Mouse (Mus musculus) hindlimb bud, embryonic 11.5 days (tissue): ENCODE data around the gene Dtnb.

Experiments
- DNase-seq: peaks from one replicate; pipeline ENCODE4 v3.0.0-alpha.2; 2012; ENCODE audit warnings: low read depth, low spot score; ENCODE audit errors: extremely low spot score

Dtnb gene

DNA sequence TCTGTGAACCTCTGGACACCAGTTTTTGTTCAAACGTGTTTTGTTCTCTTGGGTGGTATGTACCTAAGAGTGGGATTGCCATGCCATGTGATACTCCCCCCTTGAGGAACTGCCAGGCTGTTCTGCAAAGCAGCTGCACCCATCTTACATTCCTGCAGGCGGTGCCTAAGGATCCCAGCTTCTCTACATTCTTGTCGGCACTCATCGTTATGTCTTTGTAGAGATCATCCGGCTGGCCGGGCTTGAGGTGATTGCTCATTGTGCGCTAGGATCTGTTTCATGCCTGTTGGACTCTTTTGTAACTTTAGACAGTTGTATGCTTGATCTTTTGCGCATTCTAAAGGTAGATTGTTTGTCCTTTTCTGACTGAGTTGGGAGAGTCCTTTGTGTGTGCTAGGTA is 195.2 kb downstream of the Dtnb start:
- no peak for DNase-seq

DNA sequence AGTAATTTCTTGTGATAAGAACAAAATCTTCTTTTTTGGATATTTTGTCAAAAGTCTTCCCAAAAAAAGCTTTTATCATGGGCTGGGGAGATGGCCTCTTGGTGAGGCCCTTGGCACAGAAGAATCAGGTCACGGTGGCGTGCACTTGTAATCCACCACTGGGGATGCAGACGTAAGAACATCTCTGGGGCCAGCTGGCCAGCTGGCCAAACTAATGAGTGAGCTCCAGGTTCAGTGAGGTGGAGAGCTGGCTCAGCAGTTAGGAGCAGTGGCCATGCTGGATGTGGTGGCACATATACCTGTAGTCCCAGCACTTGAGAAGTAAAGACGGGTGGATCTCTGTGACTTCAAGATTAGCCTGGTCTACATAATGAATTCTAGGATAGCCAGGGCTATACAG is 196.2 kb downstream of the Dtnb start:
- DNase-seq, result no peak

DNA sequence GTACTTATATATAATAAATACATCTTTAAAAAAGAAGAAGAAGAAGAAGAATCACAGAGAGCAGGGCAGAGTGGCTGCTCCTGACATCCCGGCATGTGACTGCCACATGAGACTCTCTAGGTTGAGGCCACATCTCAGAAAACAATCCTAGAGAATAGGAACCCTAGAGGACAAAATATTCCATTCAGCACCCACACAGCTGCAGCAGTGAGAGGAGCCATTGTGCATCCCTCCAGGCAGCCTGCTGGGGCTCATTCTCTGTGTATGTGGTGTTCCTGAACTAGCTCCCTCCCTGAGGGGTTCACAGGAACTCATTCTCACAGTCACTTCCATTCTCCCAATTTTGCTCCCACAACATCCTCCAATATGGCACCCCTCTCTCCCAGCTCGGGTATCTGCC is 198.4 kb downstream of the Dtnb start:
- no peak for DNase-seq

DNA sequence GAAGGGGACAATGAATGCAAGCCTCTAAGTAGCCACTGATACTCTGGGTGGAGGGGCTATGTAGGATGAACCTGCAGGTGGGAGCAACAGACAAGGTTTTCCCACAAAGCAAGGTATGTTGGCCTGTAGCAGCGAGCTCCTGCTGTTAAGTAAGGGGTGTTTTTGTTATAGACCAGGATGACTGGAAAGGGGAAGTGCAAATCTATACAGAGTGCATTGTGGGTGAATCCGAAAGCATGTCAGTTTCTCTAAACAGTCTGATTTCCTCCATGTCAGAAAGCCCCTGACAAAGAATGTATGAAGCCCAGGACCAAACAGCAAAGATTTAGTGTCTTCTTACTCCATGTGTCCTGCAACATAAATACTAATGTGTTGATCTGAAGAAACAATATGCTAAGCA is 198.9 kb downstream of the Dtnb start:
- no peak for DNase-seq

DNA sequence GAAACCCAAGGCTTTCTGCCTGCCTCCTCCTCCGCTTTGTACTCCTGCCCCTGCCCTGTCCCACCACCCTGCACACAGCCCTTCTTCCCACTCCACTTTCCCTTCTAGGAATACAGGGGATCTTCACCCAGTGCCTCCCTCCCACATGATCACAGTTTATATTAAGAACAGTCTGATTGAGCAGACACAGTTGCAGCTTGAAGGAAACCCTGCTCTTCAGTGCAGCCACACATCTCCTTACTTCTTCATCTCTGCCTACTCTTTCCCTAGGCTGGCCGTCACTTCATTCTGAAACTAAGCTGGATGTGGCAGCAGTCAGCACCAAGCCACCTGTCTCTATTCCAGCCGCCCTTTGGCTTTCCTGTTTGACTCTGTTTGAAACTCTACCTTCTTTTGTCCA is 201.5 kb downstream of the Dtnb start:
- no peak for DNase-seq

DNA sequence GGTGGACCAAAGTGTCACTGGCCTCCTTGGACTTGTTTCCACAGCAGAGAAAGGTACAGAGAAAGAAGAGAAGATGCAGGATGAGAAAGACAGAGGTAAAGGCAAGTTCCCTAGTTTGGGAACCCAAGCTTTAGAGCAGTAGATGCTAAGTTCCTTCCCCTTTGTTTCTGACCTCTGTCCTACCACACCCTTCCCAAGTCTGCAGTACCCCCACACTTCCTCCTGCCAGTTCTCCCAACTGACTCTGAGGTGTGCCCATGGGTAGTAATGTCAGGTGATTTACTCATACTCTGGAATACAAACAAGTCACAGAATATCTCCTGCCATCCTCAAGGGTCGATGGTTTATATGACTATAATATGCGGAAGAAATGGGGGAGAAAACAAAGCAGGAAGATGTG is 203.8 kb downstream of the Dtnb start:
- no peak for DNase-seq

DNA sequence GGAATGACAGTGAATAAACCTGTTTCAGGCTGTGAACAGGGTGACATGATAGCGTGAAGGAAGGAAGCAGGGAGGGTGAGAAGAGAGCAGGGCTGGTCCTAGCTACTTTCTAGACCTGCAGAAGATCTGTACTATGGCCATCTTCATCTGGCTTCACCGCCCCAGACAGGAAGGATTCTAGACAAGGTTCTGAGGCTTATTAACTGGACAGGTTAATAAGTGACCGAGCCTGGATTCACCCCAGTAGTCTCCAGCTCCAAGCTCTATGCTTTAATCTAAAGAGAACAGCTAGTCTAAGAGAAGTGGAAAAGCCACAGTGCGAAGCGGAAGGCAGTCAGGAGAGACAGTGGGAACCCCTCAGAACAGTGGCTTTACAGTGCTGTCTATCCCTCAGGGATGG is 205.5 kb downstream of the Dtnb start:
- DNase-seq, result no peak

DNA sequence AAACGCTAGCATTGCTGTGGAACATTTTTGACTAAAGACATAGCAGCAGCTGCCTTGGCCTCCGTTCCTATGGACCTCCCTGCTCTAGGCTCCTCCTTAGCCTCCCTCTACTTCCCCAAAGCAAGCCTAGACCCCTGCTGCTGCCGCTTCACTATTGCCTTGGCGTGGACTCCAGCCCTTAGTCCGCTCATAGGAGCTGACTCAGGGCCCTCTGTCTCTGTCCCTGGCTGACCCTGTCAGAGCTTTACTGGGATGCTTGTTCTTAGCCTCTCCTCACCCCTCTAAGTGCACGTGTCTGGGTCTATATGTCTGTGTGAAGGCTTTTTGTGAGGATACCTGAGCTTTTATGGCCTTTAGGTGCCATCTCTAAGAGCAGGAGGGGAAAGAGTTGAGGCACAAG is 206.1 kb downstream of the Dtnb start:
- no peak for DNase-seq

DNA sequence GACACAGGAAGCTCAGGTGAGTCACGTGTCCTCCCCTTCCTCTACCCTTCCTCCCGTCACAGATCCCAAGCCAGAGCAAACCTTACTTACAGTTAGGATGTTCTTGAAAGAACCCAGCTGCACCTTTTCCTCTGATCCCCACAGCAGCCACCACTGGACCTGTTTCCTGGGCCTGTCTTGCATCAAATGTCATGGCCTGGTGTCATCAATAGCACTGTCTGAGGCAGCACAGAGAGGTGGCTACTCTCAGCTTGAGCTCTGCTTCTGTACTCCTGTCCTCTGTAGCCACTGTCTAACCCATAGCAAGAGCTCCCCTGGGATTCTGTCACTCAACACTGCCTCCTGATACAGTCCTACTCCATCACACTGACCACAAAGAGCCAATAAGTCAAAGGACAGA is 207.5 kb downstream of the Dtnb start:
- DNase-seq, result no peak

DNA sequence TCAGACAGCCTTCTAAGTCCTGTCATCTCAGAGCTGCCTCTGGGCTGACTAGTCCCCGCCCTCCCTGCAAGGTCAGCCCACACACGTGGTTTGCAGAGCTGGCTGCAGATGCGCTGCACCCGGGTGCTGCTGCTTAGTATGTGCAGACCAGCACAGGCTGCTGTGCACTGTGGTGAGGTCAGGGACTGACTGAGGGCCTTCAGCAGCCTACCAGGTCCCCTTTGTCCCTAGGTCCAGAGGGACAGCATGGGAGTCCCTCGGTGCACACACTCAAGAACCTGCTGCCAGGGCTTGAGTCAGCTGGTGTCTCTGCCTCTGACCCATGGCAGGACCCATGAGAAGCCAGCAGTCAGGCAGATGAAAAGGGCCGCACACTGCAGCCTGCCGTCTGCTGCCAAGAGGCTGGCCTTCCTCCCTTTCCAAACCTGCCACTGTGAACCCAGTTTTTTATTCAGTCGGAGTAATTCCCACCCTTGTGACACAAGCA is 208.3 kb downstream of the Dtnb start:
- no peak for DNase-seq

DNA sequence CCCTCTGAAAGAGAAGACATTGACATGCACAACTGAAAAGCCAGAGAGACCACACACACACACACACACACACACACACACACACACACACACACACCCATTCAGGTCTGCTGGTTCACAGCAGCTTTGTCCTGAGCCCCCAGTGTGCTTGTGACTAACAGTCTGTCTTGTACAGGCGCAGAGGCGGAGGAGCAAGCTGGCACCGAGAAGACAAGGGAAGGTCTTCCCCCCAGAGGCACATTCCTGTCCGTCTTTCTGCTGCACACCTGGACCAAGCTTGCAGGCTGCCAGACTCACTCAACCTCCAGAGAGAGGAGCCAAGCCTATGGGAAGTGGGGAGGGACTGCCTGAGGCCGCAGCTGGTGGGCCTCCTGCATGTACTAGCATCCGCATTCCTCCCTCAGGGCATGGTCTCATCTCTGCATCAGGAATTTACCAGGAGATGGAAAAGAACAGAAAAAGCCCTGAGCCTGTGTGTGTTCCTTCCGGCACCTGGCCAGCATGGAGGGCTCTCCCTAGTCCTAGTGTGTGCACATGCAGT is 208.8 kb downstream of the Dtnb start:
- no peak for DNase-seq

DNA sequence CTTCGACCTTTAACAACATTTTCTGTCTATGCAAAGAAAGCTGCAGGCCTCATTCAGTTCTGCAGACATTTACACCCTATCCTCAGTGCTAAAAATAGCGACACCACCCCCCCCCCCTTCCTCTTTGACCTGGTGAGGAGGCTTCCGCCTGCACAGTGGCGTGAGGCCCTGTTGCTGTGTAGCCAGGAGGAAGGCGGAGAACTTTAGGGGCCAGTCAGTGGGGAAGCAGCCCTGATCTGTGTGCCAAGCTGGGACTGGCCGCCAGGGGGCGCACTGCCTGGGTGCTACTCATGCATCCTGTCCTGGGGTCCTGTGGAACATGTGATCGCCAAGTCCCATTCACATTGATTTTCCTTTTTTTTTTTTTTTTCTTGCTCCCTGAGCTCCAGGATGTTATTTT is 209.3 kb downstream of the Dtnb start:
- DNase-seq, result no peak

DNA sequence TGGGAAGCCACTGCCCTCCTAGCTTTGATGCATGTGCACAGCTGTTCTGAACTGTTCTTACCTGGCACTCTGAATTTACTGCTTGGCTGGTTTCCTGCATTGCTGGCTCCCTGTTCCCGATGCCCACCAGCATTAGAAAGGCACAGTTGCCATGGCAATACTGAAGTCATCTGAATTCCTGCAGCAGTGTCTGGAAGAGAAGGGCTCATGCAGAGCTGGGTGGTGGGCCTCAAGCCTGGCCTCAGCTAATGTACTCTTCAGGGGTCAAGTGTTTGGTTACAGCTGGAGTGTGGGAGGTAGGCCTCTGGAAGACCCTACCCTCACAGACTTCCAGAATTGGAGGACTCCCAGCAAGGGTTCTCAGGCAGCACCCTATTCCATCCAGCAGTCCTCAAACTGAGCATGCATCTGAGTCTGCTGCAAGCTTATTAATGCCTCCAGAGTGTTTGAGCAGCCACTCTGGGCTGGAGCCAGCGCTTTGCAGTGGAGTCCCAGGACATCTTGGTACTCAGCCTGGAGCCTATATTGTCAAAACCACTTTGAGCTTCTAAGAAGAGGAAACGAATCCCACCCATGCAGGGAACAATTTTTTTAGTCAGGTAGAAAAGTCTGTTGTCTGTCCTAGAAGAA is 211.1 kb downstream of the Dtnb start:
- no peak for DNase-seq

DNA sequence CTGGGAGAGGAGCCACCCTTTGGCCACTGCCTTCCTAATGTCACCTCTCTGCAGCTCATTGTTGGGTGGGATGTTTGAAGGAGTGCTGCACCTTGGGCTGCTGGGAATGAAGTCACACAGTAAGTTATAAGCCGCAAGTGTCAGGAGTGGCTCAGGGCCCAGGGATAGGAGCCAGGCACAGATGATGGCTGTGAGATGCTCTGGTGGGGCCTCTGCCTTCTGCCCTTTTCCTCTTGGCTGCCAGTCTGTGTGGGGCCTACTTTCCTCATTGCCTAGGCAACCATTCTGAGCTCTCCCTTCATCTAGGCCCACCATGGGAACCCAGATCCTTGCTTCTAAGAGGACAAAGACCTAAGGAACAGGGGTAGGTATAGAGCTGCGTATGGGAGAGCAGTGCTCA is 212.1 kb downstream of the Dtnb start:
- no peak for DNase-seq

DNA sequence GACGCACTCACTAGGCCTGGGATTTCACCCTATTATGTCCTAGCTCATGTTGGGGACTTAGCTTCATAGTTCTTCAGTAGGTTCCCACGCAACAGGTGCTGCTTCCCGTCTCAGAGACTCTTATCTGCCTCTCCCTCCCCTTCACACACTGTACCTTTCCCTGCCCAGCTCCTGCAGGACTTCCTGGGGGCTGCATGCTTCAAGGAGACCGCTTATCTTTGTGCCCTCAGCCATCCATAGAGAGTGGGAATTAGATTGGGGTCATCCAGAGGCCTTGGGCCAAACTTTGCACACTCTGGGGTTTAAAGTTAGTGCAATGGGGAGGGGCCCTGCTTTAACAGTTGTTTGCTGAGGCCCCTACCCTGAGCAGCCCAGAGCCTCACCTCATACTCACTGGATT is 212.5 kb downstream of the Dtnb start:
- no peak for DNase-seq

DNA sequence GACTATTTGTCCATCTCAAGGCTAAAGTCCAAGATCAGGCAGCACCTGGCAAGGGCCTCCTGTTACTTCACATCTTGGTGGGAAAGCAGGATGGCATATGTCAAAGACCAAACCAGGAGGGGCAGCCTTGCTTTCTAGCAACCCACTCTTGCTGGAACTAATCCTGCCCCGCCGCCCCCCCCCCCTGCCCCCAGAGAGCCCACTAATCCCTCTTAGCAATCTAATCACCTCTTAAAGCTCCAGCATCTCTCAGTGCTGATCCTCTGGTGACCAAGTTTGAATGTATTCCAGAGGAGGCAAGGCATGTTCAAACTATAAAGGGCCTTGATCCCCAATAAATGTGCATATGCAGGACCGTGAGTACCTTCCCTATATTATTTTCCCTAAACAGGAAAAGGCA is 214.9 kb downstream of the Dtnb start:
- DNase-seq, result no peak

DNA sequence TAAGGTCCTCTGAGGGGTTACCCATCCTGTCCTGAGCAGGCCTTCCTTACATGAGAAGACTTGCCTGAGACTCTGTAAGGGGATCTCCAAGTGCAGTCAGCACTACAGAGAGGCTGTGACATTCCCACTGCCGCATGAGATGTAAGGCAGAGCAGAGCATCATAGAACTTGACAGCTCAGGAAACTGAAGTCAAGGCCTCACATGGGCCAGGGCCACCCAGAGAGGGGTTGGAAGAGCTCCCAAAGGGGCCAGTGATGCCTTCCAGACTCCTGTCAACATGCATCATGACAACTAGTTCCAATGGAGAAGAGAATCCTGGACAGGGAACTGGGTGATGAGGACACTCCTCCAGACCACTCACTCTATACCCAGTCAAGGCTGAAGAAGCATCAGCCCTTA is 215.4 kb downstream of the Dtnb start:
- DNase-seq, result no peak

DNA sequence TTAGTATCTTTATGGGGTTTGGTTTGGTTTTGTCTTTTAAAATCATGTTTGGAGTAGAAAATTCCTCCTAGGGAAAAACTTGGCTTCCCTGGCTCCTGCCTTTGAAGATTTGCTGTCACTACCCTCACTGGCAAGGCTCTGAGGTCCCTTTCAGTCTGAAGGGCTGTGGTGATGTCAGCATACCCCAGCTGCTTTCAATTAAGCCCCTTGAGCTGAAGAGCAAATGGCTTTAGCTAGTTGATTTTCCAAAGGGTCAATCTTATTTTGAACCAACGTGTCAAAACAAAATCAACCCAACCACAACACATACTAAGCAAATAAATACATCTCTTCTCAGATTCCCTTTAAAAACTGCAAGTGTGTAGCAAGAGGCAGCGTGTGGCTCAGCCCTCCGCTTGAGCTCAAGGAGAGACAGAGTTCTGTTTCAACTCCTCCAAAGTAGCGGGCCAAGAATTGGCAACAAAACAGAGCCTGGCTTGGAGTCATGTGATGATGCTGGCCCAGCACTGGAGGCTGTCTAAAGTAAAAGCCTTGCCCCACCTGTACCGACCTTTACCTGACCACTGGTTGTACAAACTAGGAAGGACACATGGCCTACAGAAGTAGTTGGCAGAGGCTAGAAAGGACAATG is 216.4 kb downstream of the Dtnb start:
- DNase-seq, result no peak

DNA sequence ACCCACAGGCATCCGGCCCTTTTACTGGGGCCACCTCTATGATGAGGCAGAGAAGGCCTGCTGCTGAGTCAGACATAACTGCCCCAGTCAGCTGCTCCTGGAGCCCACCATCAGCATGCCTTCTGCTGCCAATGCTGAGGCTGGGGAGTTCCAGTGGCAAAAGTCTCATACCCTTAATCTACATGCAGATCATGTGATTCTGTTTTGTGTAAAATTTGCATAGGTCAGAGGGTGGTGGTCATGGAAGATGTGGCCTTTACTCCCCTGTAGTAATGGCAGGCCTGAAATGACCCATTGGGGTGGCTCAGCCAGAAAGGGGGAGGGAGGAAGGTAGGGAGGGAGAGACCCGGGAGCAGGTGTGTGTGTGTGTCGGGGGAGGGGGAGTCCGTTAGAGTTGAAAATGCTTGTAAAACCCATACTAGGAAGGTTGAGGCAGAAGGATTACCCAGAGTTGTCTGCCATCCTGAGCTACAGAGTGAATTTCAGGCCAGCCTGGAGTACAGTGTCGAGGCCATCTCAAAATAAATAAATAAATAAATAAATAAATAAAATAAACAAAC is 217.5 kb downstream of the Dtnb start:
- DNase-seq, result no peak

DNA sequence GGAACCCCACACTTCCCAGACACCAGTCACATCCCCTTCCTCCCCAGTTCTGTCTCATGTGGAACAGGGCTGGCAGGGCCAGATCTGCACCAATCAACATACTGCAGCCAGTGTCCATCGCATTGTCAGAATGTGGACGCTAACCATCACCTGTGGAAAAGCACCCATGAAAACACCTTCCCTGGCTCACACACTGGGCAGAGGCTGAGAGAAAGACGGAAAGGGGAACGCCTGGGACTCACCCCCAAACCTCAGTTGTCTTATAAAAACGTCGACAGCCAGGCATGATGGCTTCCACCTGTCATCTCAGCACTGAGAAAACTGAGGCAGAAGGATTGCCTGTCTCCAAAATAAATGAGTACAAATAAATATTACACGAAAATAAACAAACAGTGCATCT is 219.1 kb downstream of the Dtnb start:
- DNase-seq, result no peak

DNA sequence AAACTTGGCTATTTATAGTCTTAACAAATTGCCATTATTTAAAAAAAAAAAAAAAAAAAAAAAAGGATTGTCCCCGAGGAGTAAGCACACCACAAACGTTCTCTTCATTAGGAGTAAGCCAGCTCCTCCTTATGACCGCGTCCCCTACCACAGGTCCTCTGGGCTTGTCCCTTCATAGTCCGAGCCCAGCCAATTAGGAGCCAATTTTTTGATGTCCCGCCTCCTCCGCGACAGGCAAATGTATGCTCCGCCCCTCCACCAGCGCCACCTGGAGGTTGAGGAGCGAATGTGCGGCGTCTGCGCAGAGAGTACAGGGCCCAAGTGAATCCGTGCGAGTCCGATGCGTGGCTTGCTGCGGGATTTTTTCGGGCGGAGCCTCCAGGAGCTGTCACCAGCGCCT is 219.6 kb downstream of the Dtnb start:
- DNase-seq, result no peak

DNA sequence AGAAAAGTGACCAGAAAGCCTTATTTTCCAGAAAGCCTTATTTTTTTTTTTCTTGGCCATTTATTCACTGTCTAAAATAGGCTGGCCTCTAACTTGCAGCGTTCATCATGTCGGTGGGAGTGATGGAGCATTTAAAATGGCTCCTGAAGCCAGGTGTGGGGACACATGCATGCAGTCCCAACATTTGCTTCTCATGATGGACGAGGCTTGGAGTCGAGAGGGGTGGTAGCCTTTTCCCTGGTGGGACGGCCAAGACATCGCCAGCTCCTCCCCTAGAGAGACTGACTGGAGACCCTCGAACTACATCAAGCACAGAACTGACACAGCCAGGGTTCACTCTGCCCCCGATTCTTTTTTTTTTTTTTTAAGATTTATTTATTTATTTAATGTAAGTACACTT is 220.1 kb downstream of the Dtnb start:
- no peak for DNase-seq

DNA sequence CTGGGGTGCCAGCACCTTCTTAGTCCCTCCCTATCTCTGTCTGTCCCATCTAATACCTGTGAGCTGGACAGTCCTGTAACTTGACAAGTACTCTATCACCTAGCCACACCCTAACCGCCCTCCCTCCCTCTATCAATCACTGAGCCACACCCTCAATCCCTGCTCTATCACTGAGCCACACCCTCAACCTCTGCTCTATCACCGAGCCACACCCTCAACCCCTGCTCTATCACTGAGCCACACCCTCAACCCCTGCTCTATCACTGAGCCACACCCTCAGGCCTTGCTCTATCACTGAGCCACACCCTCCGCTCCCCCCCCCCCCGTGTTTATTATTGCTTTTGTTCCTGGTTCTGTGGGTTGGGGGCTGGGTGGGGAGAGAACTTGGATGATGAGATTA is 223.4 kb downstream of the Dtnb start:
- DNase-seq, result no peak
